Mouse (Mus musculus): ENCODE data around the gene Ubiad1.

Ubiad1 gene

DNA sequence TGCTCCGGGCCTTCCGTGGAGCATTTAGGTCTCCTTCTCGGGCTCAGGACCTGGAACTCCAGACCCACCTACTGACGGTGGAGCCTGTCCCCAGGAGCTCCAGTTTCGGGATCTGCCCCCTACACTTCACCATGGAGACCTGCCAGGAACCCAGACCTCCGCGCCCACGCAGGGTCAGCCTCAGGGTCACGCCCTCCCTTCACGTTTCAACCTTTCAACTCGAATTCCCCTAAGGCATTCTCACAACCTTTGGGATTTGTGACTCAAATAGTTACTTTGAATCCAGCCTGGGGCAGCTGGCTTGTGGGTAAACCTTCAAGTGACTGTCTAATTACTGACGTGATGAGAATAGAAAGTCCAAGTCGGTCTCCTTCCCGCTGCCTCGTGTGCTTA is 4.3 kb upstream of the Ubiad1 start:
- peak in 1 of 2 experiments; percentile 38 for DNase-seq

DNA sequence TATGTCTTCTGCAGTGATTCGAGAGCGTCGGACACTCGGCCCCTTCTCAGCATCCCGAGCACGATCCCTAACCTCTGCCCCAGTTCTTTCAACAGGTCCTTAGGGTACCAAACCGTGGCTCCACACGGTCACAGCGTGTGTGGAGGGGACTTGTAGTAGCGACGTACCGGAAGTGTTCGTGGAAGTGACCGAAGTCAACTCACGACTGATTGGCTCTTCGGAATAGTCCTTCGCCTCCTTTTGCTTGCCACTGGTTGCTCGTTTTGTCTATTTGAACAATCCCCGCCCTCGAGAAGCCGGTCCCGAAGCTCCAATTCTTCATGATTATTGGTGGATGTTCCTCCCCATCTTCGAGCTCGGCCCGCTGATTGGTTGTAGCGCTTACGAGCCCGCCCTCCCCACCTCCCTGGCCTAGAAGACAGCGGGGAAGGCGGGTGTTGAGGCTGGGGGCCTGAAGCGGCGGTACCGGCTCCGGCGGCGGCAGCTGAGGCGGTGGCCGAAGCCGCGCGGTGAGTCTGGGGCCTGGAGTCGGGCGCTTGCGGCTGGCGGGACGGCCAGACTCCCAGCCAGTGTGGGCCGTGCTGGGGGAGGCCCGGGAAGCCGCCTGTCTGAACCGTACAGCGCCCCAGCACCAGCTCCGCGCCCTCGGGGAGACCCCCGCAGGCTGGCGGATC is 3.7 kb upstream of the Ubiad1 start, which contains the start of gene Mtor:
Gene Mtor, plus strand, starts transcription at position 433 of the 674 bp plus-strand sequence.
- peak; percentile 97 to 99 for DNase-seq

- peak; percentile 46 to 61 for DNase-seq
These were observed 2.0 kb downstream of the Ubiad1 start for GRCm38 (mm10) chr4:148442598-148442997.

- peak; percentile 40 to 46 for DNase-seq
These were observed 2.6 kb downstream of the Ubiad1 start for GRCm38 (mm10) chr4:148441931-148442330.

DNA sequence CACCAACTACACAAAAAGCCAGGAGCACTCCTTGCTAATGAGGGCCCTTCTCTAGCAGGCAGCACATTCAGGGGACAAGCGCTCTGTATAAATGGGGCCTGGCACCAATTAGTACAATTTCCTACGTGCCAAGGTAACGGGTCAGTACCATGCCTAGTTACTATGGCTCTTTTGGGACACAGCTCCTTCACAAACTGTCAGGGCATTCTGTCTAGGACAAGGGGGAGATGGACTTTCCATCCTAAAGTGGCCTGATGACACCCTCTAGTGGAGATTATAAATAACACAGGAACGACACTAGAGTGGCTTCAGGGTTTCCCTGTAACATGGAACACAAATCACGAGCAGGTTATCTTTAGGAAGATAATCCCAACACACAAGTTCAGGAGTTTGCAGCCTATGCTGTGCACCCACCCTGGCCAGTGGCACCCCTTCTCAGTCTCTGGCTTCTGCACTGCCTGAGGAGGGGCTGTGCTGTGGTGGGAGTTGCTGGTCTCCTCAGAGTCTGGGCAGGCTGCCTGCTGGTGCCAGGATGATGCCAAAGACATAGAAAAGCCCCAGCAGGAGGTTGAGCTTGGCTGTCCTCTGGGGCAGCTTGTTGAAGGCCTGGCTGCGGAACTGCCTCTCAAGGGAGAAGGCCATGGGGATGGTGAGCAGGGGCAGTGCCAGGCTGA is 8.8 kb downstream of the Ubiad1 start:
- no peak for DNase-seq

GRCm38 (mm10) chr4:148435106-148435505 is 9.5 kb downstream of the Ubiad1 start:
- no peak for DNase-seq

- DNase-seq: no peak
These were observed 10.0 kb downstream of the Ubiad1 start for GRCm38 (mm10) chr4:148434554-148434953.

DNA sequence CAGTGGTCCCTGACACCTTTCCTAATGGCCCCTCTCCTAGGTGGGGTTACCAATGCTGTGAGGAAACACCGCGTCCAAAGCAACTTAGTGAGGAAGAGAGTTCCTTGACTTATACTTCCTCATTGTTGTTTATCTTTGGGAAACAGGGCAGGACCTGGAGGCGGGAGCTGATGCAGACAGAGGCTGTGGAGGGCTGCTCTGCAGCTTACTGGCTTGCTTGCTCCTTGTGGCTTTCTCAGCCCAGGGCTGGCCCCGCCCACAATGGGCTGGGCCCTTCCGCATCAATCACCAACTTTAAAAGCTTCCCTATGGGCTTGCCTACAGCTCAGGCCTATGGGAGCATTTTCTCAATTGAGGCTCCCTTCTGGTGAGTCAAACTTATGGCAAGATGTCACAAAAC is 10.8 kb downstream of the Ubiad1 start:
- DNase-seq: no peak

GRCm38 (mm10) chr4:148433336-148433735 is 11.2 kb downstream of the Ubiad1 start:
- peak; percentile 82 to 86 for DNase-seq

DNA sequence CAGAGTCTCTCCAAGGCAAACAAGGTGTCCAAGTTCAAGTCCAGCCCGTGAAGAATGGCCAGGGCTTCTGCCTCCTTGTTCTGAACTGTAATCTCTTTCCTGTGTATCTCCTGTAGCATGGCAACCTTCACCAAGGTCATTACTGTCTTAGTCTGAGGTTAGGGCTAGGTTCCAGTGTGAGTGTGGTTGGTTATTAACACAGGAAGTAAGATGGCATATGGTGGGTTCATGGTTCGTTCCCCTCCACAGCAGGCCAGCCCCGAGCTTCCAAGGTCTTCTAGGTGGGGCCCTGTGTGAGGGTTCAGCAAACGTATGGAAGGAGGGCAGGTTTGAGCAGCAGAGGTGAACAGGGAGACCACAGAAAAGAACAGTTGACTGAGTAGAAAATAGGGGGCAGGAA is 12.1 kb downstream of the Ubiad1 start:
- peak in 1 of 2 experiments; percentile 45 for DNase-seq

DNA sequence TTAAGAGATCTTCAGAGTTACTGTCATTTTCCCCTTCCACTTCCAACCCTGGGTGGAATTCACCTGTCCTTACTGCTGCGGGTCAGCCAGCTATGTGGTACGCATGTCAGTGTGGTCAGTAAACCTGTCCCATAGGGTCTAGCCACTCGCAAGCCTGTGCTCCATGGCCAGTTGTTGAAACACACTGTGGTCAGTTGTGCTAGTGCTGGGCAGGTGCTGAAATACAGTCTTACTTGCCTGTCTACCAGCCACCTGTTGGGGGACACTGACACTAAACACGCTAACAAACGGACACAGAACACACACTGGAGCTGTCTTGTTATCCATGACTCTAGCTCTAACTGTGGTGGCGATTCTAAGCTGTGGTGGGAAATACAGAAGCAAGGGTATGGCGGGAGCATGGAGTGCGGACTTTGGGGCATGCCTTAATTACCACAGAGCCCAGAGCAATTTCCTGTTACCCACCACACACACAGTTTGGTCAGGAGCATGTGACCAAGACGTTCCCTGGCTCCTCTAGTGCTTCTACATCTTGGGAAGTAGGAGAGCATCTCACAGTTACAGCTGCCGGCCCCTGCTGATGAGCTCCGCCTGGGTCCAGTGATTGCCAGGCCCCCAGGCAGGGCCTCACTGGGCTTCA is 13.6 kb downstream of the Ubiad1 start:
- DNase-seq: no peak

DNA sequence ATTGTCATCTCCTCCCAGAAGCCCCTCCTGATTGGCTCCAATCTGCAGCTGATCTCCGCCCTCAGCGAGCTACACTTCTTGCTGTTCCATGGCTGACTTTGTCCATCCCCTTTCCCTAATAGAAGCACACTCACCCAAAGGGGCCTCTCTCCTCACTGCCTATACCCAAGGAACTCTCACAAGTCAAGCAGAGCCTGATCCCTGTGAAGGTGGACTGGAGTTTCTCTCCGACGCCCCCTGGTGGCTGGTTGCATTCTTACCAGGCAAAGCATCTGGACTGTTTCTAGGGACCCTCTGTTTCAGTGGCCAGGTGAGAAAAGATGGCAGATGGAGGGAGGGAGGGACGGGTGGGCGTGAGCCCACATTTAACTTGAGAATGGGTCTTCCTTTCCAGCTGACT is 14.9 kb downstream of the Ubiad1 start:
- peak in 1 of 2 experiments; percentile 60 for DNase-seq

- DNase-seq: no peak
These were observed 15.4 kb downstream of the Ubiad1 start for GRCm38 (mm10) chr4:148429121-148429520.

DNA sequence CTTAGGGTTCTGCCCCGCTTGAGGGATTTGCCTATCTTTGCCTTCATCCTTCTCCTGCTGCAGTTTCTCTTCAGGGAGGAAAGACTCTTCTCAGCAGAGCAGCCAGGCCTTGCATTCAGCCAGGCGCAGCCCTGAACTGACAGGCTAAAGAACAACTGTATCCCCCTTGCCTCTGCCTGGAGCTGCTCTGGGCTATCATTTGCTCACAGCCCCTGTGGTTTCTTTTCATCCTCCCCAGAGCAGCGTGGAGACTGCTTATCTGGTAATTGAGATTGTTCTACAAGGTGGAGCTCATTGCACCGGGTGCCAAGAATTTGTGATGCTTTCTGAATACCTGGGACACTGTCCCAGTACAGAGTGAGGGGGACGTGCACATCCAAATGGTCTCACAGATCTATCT is 16.0 kb downstream of the Ubiad1 start:
- DNase-seq: no peak

- DNase-seq: no peak
These were observed 17.4 kb downstream of the Ubiad1 start for GRCm38 (mm10) chr4:148426950-148427850.

DNA sequence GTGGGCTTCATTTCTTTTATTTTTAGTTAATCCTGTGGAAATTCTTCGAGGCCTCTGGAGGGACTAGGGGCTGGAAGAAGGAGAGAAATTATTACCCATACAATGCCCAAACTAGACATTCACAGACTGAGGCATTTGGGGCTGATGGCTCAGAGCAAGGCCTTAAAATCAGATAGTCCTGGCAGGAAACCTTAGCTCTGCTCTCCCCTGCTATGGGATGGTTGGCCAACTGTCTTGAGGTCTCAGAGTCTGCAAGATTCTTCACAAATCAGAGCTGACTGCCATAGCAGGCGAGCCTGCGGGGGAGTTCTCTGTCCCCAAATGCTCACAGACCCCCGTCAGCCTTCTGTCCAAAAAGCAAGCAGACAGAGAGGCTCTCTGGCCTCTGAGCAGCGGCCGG is 27.0 kb downstream of the Ubiad1 start:
- DNase-seq: no peak

DNA sequence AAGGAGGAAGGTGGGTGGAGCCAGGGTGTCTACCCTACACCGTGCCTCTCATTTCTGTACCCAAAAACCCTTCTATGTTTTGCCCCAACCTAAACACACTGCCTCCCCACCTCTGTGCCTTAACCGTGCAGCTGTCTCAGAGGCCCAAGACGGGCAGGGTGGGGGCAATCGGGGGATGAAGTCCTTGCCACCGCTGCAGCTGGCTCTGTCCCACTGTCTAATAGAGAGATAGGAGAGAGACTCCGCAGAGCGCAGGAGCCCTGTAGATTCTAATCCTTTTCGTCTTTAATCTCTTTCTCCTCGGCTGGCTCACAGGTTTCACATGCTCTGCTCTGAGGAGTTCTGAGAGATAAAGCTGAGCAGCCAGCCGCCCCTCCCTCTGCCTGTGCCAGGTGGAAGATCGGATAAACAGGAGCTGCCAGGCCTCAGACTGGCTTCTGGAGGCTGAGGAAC is 27.5 kb downstream of the Ubiad1 start:
- no peak for DNase-seq

- no peak for DNase-seq
These were observed 29.0 kb downstream of the Ubiad1 start for GRCm38 (mm10) chr4:148415575-148415974.

- no peak for DNase-seq
These were observed 36.2 kb downstream of the Ubiad1 start for GRCm38 (mm10) chr4:148408256-148408975.

DNA sequence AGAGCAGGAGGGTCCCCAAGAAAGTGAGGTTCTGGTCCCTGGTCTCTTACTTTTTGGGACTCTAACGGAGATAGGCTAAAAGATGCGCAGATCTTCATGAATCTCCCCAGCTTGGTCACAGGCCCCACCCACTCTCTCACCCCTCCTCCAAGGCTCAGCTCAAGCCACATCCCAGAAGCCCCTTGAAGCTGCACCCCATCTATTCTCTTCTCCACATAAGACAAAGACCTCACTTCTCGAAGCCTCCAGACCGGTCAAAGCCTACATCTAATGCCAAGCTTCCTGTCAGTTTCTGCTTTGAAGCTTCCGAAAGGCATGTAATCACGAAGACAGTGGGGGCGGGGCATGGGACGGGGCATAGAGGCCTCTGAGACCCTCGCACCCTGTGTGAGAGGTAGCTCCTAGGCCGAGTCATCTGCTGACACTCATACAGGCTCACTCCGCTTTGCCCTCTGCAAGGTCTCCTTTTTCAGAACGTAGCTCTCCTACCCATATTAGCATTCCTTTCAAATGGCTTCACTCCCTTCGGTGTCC is 39.2 kb downstream of the Ubiad1 start:
- DNase-seq: no peak

DNA sequence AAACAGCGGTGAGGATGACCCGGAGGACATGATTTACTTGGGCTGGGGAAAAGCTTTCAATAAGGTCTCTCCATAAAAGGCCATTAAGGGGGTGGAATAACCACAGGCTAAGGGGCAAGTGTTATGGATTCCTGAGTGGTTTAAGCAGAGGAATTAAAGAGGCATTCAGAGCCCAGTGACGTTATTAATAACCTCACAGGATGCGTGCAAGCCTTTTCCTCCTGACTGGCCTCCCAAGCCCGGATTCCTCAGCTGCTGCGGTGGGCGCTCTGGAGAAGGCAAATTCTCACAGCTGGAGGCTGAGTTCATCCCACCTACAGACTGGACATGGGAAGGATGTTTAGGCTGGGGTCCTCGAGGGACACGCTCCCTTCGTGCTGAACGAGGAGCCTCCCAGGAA is 39.8 kb downstream of the Ubiad1 start:
- DNase-seq: no peak

DNA sequence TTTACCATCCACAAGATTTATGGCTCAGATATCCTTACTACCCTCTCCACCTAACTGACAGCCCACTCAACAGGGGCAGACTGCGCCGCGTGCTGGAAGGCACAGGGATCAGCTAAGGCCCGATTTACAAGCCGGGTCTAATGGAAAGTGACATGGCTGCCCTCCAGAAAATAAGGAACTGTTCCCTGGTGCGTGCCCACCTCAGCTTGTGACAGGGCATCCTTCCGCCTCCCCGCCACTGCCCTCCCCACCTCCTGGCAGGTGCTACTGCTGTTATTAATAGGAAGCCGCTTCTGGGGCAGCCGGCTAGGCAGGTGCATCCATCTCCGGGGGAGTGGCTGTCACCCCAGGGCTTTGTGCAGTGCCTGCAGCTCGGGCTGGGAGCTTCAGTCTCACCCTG is 41.2 kb downstream of the Ubiad1 start:
- DNase-seq: no peak
